Mouse (Mus musculus): Measurements from ENCODE around the gene Ikbke. TPM values are rescaled to one million over a fixed set of nuclear protein-coding genes. Genes with fewer than 3 reads are reported as not detected.

The Ikbke gene
- polyA plus RNA-seq, 1 experiment from 2014 or later, result 2.9 TPM

DNA sequence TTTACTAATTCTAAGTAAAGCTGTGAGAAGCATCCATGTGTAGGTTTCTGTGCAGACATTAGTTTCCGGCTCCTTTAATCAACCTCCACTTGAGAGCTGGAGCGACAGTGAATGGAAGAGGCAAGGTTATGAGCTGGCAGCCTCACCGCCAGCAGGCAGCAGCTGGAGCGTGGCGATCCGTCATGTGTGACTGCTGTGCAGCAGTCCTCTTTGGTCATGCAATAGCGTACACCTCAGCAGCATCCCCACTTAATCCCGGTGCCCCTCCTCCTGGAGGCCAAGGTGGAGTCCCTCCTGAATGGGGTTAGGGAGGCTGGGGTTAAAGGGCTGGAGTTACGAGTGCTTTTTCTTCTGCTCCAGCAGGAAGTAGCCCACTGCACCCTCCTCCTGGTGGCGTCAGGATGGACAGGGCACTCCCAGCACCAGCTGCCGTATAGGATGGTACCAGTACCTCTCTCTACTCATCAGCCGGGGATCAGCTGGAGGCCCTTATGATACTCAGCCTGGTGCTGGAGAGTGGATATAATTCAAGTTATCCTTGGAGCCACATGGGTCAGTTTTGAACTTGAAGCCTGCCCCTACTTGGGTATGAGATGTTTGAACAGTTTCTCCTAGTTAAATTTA lies 54.4 kb downstream of the Ikbke start:
- no peak overlapping the region for H3K4me3 ChIP-seq (ENCODE audit: low read depth, low read length)
- H3K4me2 ChIP-seq (replicated peaks; ENCODE audit: low read depth, low read length), result no peak overlapping the region
- no peak for ATAC-seq
- H3K27me3 ChIP-seq (replicated peaks; ENCODE audit: insufficient read depth, low read length), result no peaks in the 10 kb centered on the region
- no peak overlapping the region for H3K27ac ChIP-seq (ENCODE audit: low read length)
- no peak for TF ChIP-seq EP300 (IDR thresholded peaks at IDR 0.05)
- H3K4me1 ChIP-seq (ENCODE audit: insufficient read depth, low read depth, low read length), result no peaks in the 10 kb centered on the region
- no peak overlapping the region for H3K9ac ChIP-seq (replicated peaks; ENCODE audit: low read depth)
- no peaks in the 10 kb centered on the region for H3K36me3 ChIP-seq (ENCODE audit: insufficient read depth, low read length)
- DNase-seq (ENCODE audit: low spot score), result no peak
- WGBS, result 53% methylated on average over 12 of the region's 12 CpGs
- H3K9me3 ChIP-seq (ENCODE audit: low read length), result no peaks in the 10 kb centered on the region

DNA sequence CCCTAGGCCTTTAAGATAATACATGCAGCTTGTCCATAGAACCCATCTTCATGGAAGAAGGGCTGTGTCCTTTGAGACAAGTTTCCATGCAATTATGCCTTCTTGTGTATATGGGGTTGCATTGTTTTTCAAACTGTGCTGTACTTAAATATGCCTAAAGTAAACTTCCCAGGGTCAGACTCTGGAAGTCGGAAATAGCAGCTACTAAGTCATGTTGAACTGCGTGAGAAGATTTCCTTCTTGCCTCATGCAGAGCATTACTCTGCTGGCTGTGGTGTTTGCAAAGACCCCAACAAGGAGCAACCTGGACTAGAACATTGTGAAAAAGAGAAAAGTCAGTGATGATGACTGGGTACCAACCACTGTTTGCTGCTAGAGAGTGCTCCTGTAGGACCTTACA lies 56.1 kb downstream of the Ikbke start:
- TF ChIP-seq CTCF (IDR thresholded peaks at IDR 0.05) (no peak), EP300 (IDR thresholded peaks at IDR 0.05) (0 out of 2 replicates have a peak, but pooled peaks have one; percentile 20)
- Histone ChIP-seq H3K4me3 (ENCODE audit: low read depth, low read length) (no peak overlapping the region), H3K9ac (replicated peaks; ENCODE audit: low read depth) (no peak overlapping the region), H3K36me3 (ENCODE audit: insufficient read depth, low read length) (no peaks in the 10 kb centered on the region), H3K27me3 (replicated peaks; ENCODE audit: insufficient read depth, low read length) (no peaks in the 10 kb centered on the region), H3K27ac (ENCODE audit: low read length) (no peak overlapping the region), H3K4me1 (ENCODE audit: insufficient read depth, low read depth, low read length) (no peaks in the 10 kb centered on the region), H3K4me2 (replicated peaks; ENCODE audit: low read depth, low read length) (no peak overlapping the region), H3K9me3 (ENCODE audit: low read length) (no peaks in the 10 kb centered on the region)
- DNase-seq (ENCODE audit: low spot score) (no peak), ATAC-seq (no peak)
- WGBS, result 46% methylated on average over 2 of the region's 2 CpGs

DNA sequence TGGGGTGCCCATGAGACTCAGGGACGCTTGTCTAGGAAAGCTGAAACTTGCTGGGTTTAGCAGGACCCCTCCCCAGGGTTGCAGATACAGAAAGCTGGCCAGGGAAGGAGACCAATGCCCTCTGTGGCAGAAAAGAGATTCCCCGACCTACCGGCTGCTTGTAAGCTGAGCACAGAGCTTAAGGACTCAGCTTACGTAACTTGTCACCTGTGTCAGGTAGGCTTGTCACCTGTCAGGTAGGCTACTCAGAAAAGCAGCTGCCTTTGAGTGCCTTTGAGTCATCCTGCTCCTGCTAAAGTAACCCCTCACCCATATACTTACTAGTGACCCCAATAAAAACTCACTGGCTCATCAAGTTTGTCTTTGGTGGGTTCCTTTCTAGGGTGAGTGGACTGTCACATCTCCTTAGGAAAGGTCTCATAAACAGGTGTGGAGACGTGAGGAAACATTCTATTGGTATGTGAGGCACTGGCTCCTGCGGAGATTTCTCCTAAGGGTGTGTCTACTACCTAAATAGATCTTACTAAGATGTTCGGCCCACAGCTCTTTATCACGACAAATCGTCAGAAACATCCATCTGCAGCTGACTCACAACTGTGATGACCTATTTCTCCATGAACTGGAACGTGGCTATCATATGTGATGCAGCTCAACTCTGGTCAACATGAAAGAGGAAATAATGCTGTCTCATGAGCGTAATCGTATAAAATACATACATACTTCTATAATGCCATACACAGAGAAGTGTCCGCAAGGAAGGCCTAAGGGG lies 57.4 kb downstream of the Ikbke start:
- peak; percentile 57 for DNase-seq (ENCODE audit: low spot score)
- no peak overlapping the region for H3K4me3 ChIP-seq (ENCODE audit: low read depth, low read length)
- H3K4me1 ChIP-seq (ENCODE audit: insufficient read depth, low read depth, low read length), result no peaks in the 10 kb centered on the region
- no peak overlapping the region for H3K27ac ChIP-seq (ENCODE audit: low read length)
- no peaks in the 10 kb centered on the region for H3K27me3 ChIP-seq (replicated peaks; ENCODE audit: insufficient read depth, low read length)
- H3K9ac ChIP-seq (replicated peaks; ENCODE audit: low read depth), result no peak overlapping the region
- no peak for ATAC-seq
- no peaks in the 10 kb centered on the region for H3K9me3 ChIP-seq (ENCODE audit: low read length)
- no peak for TF ChIP-seq CTCF (IDR thresholded peaks at IDR 0.05)
- TF ChIP-seq EP300 (IDR thresholded peaks at IDR 0.05), result no peak
- no peak overlapping the region for H3K4me2 ChIP-seq (replicated peaks; ENCODE audit: low read depth, low read length)
- WGBS, result 70% methylated on average over 13 of the region's 13 CpGs
- no peaks in the 10 kb centered on the region for H3K36me3 ChIP-seq (ENCODE audit: insufficient read depth, low read length)

DNA sequence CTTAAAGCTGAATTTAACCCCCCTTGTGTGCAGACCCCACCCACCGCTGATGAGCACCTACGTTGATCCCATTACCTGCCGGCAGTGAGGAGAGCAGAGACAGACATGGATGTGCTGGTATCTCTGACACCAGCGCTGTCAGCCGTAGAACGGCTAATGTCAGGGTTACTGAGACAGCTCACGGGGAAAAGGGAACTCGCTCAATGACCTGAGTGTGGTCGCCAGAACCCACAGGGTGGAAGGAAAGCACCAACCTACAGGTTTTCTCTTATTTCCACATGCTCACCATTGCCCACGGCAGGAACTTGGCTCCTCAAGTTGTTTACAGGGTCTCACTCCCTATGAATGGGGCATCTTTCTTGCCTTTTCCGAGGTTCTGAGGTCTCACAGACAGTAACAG lies 60.5 kb downstream of the Ikbke start:
- H3K36me3 ChIP-seq (ENCODE audit: insufficient read depth, low read length), result no peaks in the 10 kb centered on the region
- no peaks in the 10 kb centered on the region for H3K4me1 ChIP-seq (ENCODE audit: insufficient read depth, low read depth, low read length)
- H3K9ac ChIP-seq (replicated peaks; ENCODE audit: low read depth), result no peak overlapping the region
- H3K4me3 ChIP-seq (ENCODE audit: low read depth, low read length), result no peak overlapping the region
- no peak overlapping the region for H3K4me2 ChIP-seq (replicated peaks; ENCODE audit: low read depth, low read length)
- H3K27me3 ChIP-seq (replicated peaks; ENCODE audit: insufficient read depth, low read length), result no peaks in the 10 kb centered on the region
- no peaks in the 10 kb centered on the region for H3K9me3 ChIP-seq (ENCODE audit: low read length)
- DNase-seq (ENCODE audit: low spot score) (no peak), ATAC-seq (no peak)
- WGBS, result 87% methylated on average over 11 of the region's 11 CpGs
- TF ChIP-seq CTCF (IDR thresholded peaks at IDR 0.05), result no peak
- TF ChIP-seq EP300 (IDR thresholded peaks at IDR 0.05), result no peak
- H3K27ac ChIP-seq (ENCODE audit: low read length), result no peak overlapping the region

DNA sequence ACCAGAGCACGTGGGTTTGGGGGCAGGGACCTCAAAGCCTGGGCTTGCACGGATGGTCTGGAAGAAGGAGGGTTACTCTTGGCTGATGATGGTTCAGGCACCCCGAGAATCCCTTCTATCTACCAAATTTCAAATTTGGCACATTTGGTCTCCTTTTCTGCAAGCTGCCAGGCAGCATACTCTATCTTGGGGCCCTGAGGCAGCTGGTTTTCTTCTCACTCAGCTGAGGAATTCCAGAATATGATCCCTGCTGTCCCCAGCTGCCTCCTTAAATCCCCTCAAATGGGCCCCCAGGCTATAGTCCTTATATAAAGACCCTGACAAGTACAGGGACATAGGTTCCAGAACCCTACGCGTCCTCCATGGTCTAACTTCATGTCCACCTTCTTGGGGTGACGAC lies 66.0 kb downstream of the Ikbke start:
- ATAC-seq, result no peak
- H3K4me1 ChIP-seq (ENCODE audit: insufficient read depth, low read depth, low read length), result peaks cover 5% of the 10 kb centered on the region
- H3K36me3 ChIP-seq (ENCODE audit: insufficient read depth, low read length), result no peaks in the 10 kb centered on the region
- 65% methylated on average over 6 of the region's 6 CpGs for WGBS
- H3K9ac ChIP-seq (replicated peaks; ENCODE audit: low read depth), result no peak overlapping the region
- H3K4me3 ChIP-seq (ENCODE audit: low read depth, low read length), result no peak overlapping the region
- H3K27me3 ChIP-seq (replicated peaks; ENCODE audit: insufficient read depth, low read length), result no peaks in the 10 kb centered on the region
- no peaks in the 10 kb centered on the region for H3K9me3 ChIP-seq (ENCODE audit: low read length)
- no peak overlapping the region for H3K27ac ChIP-seq (ENCODE audit: low read length)
- H3K4me2 ChIP-seq (replicated peaks; ENCODE audit: low read depth, low read length), result no peak overlapping the region
- peak; percentile 29 for DNase-seq (ENCODE audit: low spot score)
- TF ChIP-seq EP300 (IDR thresholded peaks at IDR 0.05), result no peak

DNA sequence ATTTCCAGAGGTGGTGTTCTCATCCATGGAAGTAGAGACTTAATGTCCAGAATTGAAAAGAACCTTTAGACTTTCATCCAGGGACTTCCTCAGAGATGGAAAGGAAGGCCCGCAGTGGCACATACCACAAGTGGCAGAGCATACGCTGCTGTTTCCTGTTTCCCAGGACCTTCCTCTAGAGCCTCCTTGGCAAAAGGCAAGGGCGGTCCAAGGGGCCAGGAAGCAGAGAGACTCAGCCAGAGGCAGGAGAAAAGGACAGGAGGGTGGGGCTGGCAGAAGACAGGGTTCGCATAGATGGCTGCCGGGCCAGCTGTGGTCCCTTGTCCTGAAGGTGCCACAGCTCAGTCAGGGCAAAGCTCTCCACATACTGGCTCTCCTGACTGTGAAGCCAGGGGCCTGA lies 66.5 kb downstream of the Ikbke start:
- DNase-seq (ENCODE audit: low spot score) (peak; percentile 28), ATAC-seq (no peak)
- WGBS, result 22% methylated on average over 5 of the region's 5 CpGs
- Histone ChIP-seq H3K27me3 (replicated peaks; ENCODE audit: insufficient read depth, low read length) (no peaks in the 10 kb centered on the region), H3K4me2 (replicated peaks; ENCODE audit: low read depth, low read length) (no peak overlapping the region), H3K9ac (replicated peaks; ENCODE audit: low read depth) (no peak overlapping the region), H3K4me3 (ENCODE audit: low read depth, low read length) (no peak overlapping the region), H3K4me1 (ENCODE audit: insufficient read depth, low read depth, low read length) (peaks cover 5% of the 10 kb centered on the region), H3K36me3 (ENCODE audit: insufficient read depth, low read length) (no peaks in the 10 kb centered on the region), H3K27ac (ENCODE audit: low read length) (no peak overlapping the region), H3K9me3 (ENCODE audit: low read length) (no peaks in the 10 kb centered on the region)
- TF ChIP-seq EP300 (IDR thresholded peaks at IDR 0.05) (no peak), CTCF (IDR thresholded peaks at IDR 0.05) (no peak)
